Comparison of ENCODE assay signal across 31 mouse cellular contexts in genomic region chr6:93539171-93539570, GRCm38 (mm10).
DNase-seq lines count a peak whose midpoint lies in the region; ATAC-seq and TF ChIP-seq lines count a peak whose summit lies in the region.
"Had no signal": no experiment of that assay in that cellular context is flagged by ENCODE, and none has a peak within 500 bp of the region (broad histone marks: within the 10 kb centered on the region; RNA-seq: fewer than 3 reads in every experiment).

No protein-coding gene starts in this region.

- TF ChIP-seq POLR2A in heart, adult 2 months (IDR thresholded peaks at IDR 0.05; ENCODE audit: insufficient read depth, low read depth, low read length), result no peak

- H3K9me3 ChIP-seq in midbrain, postnatal 0 days (ENCODE audit: low read length), result no peaks in the 10 kb centered on the region
- H3K9me3 ChIP-seq in midbrain, embryonic 11.5 days (ENCODE audit: control insufficient read depth, low read length), result no peaks in the 10 kb centered on the region
- H3K9me3 ChIP-seq in hindbrain, embryonic 10.5 days, result no peaks in the 10 kb centered on the region
- H3K9me3 ChIP-seq in forebrain, postnatal 0 days (ENCODE audit: low read length), result no peaks in the 10 kb centered on the region
- H3K9me3 ChIP-seq: embryonic facial prominence, embryonic 12.5 days; heart, embryonic 15.5 days; hindbrain, embryonic 12.5 days; intestine, embryonic 15.5 days; liver, embryonic 12.5 days; midbrain, embryonic 15.5 days had no signal

- no peak for TF ChIP-seq CTCF in gastrocnemius, adult 2 months (IDR thresholded peaks at IDR 0.05)
- TF ChIP-seq CTCF in heart, adult 2 months (IDR thresholded peaks at IDR 0.05), result no peak
- no peak for TF ChIP-seq CTCF in midbrain, postnatal 0 days (IDR thresholded peaks at IDR 0.05)
- TF ChIP-seq CTCF in forebrain, postnatal 0 days (IDR thresholded peaks at IDR 0.05; ENCODE audit: low read depth), result no peak

- no peak overlapping the region for H3K4me2 ChIP-seq in midbrain, postnatal 0 days (ENCODE audit: low read depth, low read length, poor library complexity, severe bottlenecking)
- no peak overlapping the region for H3K4me2 ChIP-seq in midbrain, embryonic 11.5 days
- no peak overlapping the region for H3K4me2 ChIP-seq in forebrain, postnatal 0 days (ENCODE audit: low read depth)
- H3K4me2 ChIP-seq: embryonic facial prominence, embryonic 12.5 days; heart, embryonic 15.5 days; hindbrain, embryonic 12.5 days; intestine, embryonic 15.5 days; liver, embryonic 12.5 days; midbrain, embryonic 15.5 days had no signal

- TF ChIP-seq EP300 in heart, adult 2 months (IDR thresholded peaks at IDR 0.05; ENCODE audit: insufficient read depth, low read depth, low read length), result no peak

- 44% methylated on average over 4 of the region's 4 CpGs for WGBS in heart, adult 2 months
- 80% methylated on average over 4 of the region's 4 CpGs for WGBS in midbrain, postnatal 0 days
- 82% methylated on average over 4 of the region's 4 CpGs for WGBS in midbrain, embryonic 11.5 days
- 70% methylated on average over 4 of the region's 4 CpGs for WGBS in hindbrain, embryonic 10.5 days
- 82% methylated on average over 4 of the region's 4 CpGs for WGBS in forebrain, postnatal 0 days

- no peak overlapping the region for H3K4me3 ChIP-seq in gastrocnemius, adult 2 months
- no peak overlapping the region for H3K4me3 ChIP-seq in heart, adult 2 months
- no peak overlapping the region for H3K4me3 ChIP-seq in midbrain, postnatal 0 days (ENCODE audit: low read depth, low read length)
- H3K4me3 ChIP-seq in midbrain, embryonic 11.5 days (ENCODE audit: low read depth, low read length), result no peak overlapping the region
- no peak overlapping the region for H3K4me3 ChIP-seq in hindbrain, embryonic 10.5 days
- no peak overlapping the region for H3K4me3 ChIP-seq in forebrain, postnatal 0 days (ENCODE audit: low read depth, low read length)
- H3K4me3 ChIP-seq: embryonic facial prominence, embryonic 12.5 days; heart, embryonic 15.5 days; hindbrain, embryonic 12.5 days; intestine, embryonic 15.5 days; layer of hippocampus, adult 2 months; left cerebral cortex, adult 2 months; liver, embryonic 12.5 days; midbrain, embryonic 15.5 days had no signal

- peak; percentile 39 for DNase-seq in gastrocnemius, adult 2 months
- no peak for DNase-seq in gastrocnemius, adult 8-10 months (ENCODE audit: low spot score in 2 of 2)
- peak in 1 of 2 experiments; percentile 30 for DNase-seq in heart, adult 2 months
- DNase-seq in heart, postnatal 4 days, result no peak
- DNase-seq in midbrain, postnatal 0 days (ENCODE audit: low spot score), result peak; percentile 22
- DNase-seq in midbrain, embryonic 11.5 days (ENCODE audit: low spot score, missing footprints), result no peak
- DNase-seq in hindbrain, embryonic 10.5 days (ENCODE audit: low spot score), result no peak
- DNase-seq in forebrain, postnatal 0 days, result no peak
- DNase-seq: adrenal gland, postnatal 25 days; cerebellum, adult 2 months; embryo, embryonic 11 days; kidney, adult 2 months; kidney, postnatal 36 days; lung, adult 18-20 months; right cerebral cortex, postnatal 25 days; spleen, adult 18-20 months; thymus, adult 18-20 months; thymus, postnatal 25 days had no signal

- intact Hi-C loops in gastrocnemius, adult 2 months (cut with DNase I), result no loop called here
- intact Hi-C loops in heart, adult 2 months (cut with DNase I), result loop anchor here (1.0 to 10.0 kb wide), 5 partner anchors 94 to 464 kb away; no protein-coding TSS in a partner anchor

- peaks cover 13% of the 10 kb centered on the region for H3K4me1 ChIP-seq in heart, adult 2 months (ENCODE audit: control insufficient read depth, insufficient read depth, low read length)
- H3K4me1 ChIP-seq in midbrain, postnatal 0 days (ENCODE audit: insufficient read depth, low read length), result no peaks in the 10 kb centered on the region
- no peaks in the 10 kb centered on the region for H3K4me1 ChIP-seq in midbrain, embryonic 11.5 days (ENCODE audit: control insufficient read depth, insufficient read depth, low read length)
- no peaks in the 10 kb centered on the region; the same call in 1 of the 2 replicates for H3K4me1 ChIP-seq in hindbrain, embryonic 10.5 days (replicated peaks)
- H3K4me1 ChIP-seq in forebrain, postnatal 0 days (ENCODE audit: insufficient read depth), result no peaks in the 10 kb centered on the region; the same call in 1 of the 2 replicates
- H3K4me1 ChIP-seq: intestine, embryonic 15.5 days; liver, embryonic 12.5 days; midbrain, embryonic 15.5 days had no signal

- H3K27ac ChIP-seq in gastrocnemius, adult 2 months, result peak overlapping the region; percentile 65
- peak overlapping the region; percentile 75 for H3K27ac ChIP-seq in heart, adult 2 months
- H3K27ac ChIP-seq in midbrain, postnatal 0 days (ENCODE audit: low read depth, low read length), result no peak overlapping the region
- no peak overlapping the region for H3K27ac ChIP-seq in midbrain, embryonic 11.5 days (ENCODE audit: low read depth, low read length)
- no peak overlapping the region for H3K27ac ChIP-seq in hindbrain, embryonic 10.5 days
- no peak overlapping the region for H3K27ac ChIP-seq in forebrain, postnatal 0 days (ENCODE audit: low read depth, low read length)
- H3K27ac ChIP-seq: embryonic facial prominence, embryonic 12.5 days; heart, embryonic 15.5 days; hindbrain, embryonic 12.5 days; hindbrain, postnatal 0 days; intestine, embryonic 15.5 days; layer of hippocampus, adult 2 months; left cerebral cortex, adult 2 months; liver, embryonic 12.5 days; midbrain, embryonic 15.5 days; stomach, postnatal 0 days had no signal

- peaks cover 5% of the 10 kb centered on the region for H3K36me3 ChIP-seq in heart, adult 2 months (ENCODE audit: control insufficient read depth, insufficient read depth, low read length)
- H3K36me3 ChIP-seq in midbrain, postnatal 0 days (ENCODE audit: insufficient read depth, low read length), result no peaks in the 10 kb centered on the region
- H3K36me3 ChIP-seq in midbrain, embryonic 11.5 days (ENCODE audit: control insufficient read depth, insufficient read depth, low read length), result no peaks in the 10 kb centered on the region
- H3K36me3 ChIP-seq in hindbrain, embryonic 10.5 days, result no peaks in the 10 kb centered on the region
- no peaks in the 10 kb centered on the region for H3K36me3 ChIP-seq in forebrain, postnatal 0 days (ENCODE audit: insufficient read depth)
- H3K36me3 ChIP-seq: embryonic facial prominence, embryonic 12.5 days; heart, embryonic 15.5 days; hindbrain, embryonic 12.5 days; intestine, embryonic 15.5 days; liver, embryonic 12.5 days; midbrain, embryonic 15.5 days had no signal

- no peaks in the 10 kb centered on the region for H3K79me2 ChIP-seq in heart, adult 2 months (replicated peaks; ENCODE audit: control insufficient read depth, insufficient read depth, low read length)

- no peak overlapping the region for H3K9ac ChIP-seq in heart, adult 2 months (ENCODE audit: low read depth, low read length)
- H3K9ac ChIP-seq in midbrain, postnatal 0 days (replicated peaks; ENCODE audit: low read length, poor library complexity, severe bottlenecking), result no peak overlapping the region
- no peak overlapping the region for H3K9ac ChIP-seq in midbrain, embryonic 11.5 days (ENCODE audit: low read length)
- H3K9ac ChIP-seq in forebrain, postnatal 0 days, result no peak overlapping the region
- H3K9ac ChIP-seq: embryonic facial prominence, embryonic 12.5 days; heart, embryonic 15.5 days; hindbrain, embryonic 12.5 days; intestine, embryonic 15.5 days; liver, embryonic 12.5 days; midbrain, embryonic 15.5 days had no signal

- no peak for ATAC-seq in midbrain, postnatal 0 days (ENCODE audit: low FRiP score)
- ATAC-seq in midbrain, embryonic 11.5 days (ENCODE audit: low FRiP score), result no peak
- ATAC-seq in forebrain, postnatal 0 days, result no peak
- ATAC-seq: forebrain, embryonic 14.5 days; hindbrain, postnatal 0 days; intestine, embryonic 15.5 days; liver, embryonic 12.5 days; lung, postnatal 0 days; midbrain, embryonic 15.5 days; Patski had no signal

- H3K27me3 ChIP-seq in heart, adult 2 months (ENCODE audit: control insufficient read depth, insufficient read depth, low read length), result no peaks in the 10 kb centered on the region
- no peaks in the 10 kb centered on the region; the same call in 1 of the 2 replicates for H3K27me3 ChIP-seq in midbrain, postnatal 0 days (ENCODE audit: insufficient read depth, low read length)
- no peaks in the 10 kb centered on the region for H3K27me3 ChIP-seq in midbrain, embryonic 11.5 days (ENCODE audit: control insufficient read depth, insufficient read depth, low read length)
- no peaks in the 10 kb centered on the region for H3K27me3 ChIP-seq in hindbrain, embryonic 10.5 days (ENCODE audit: insufficient read depth, poor library complexity, severe bottlenecking)
- H3K27me3 ChIP-seq in forebrain, postnatal 0 days (ENCODE audit: insufficient read depth, low read length), result no peaks in the 10 kb centered on the region
- H3K27me3 ChIP-seq: embryonic facial prominence, embryonic 12.5 days; heart, embryonic 15.5 days; hindbrain, embryonic 12.5 days; intestine, embryonic 15.5 days; liver, embryonic 12.5 days; midbrain, embryonic 15.5 days; Patski had no signal

Comparison
In these comparisons a context has a peak if more than half of its experiments do, and no peak if none do; other contexts are left out.
1. DNase-seq: peak in gastrocnemius, adult 2 months (single experiment) and midbrain, postnatal 0 days (single experiment); none in gastrocnemius, adult 8-10 months (0 of 2), heart, postnatal 4 days (single experiment), midbrain, embryonic 11.5 days (single experiment), hindbrain, embryonic 10.5 days (single experiment) and forebrain, postnatal 0 days (single experiment).
2. H3K27ac ChIP-seq: peak in gastrocnemius, adult 2 months (single experiment) and heart, adult 2 months (single experiment); none in midbrain, postnatal 0 days (single experiment), midbrain, embryonic 11.5 days (single experiment), hindbrain, embryonic 10.5 days (single experiment) and forebrain, postnatal 0 days (single experiment).